Mouse (Mus musculus): ENCODE data around the gene Gm16867.
"Not testable (repeated sequence)": the region's sequence is repeated elsewhere in the genome, so short reads cannot be mapped to it uniquely, and the experiment has no call there.

- TF ChIP-seq CTCF, EP300 (IDR thresholded peaks at IDR 0.05; ENCODE audit: low read depth): not testable (repeated sequence)
Measured at GRCm38 (mm10) chr14:69536539-69536938, 33.4 kb upstream of the Gm16867 start.
